Mouse (Mus musculus) lung, postnatal 0 days (tissue): ENCODE results near the gene Anpep. TPM values are rescaled to one million over a fixed set of nuclear protein-coding genes. Genes with fewer than 3 reads are reported as not detected.

Source experiments
- ATAC-seq: fragments of 200-750 bp; cut with Nextera tagmentation; 2 replicates; pipeline ENCODE4 v1.8.0; 2017; ENCODE audit warnings: moderate library complexity
- DNase-seq: peaks from one replicate; pipeline ENCODE4 v3.0.0-alpha.2; 2016; ENCODE audit warnings: low spot score
- H3K27ac ChIP-seq: fragments of 300-500 bp; sonication (generic); 2 replicates; pipeline ENCODE4 v1.5.1; 2014; ENCODE audit warnings: antibody characterized with exemption, mild to moderate bottlenecking, low read length, mixed read lengths
- H3K27me3 ChIP-seq: fragments of 300-500 bp; sonication (generic); replicated peaks from 2 replicates; pipeline ENCODE4 v1.6.1; 2014; ENCODE audit warnings: low read length, mixed read lengths; ENCODE audit not compliant: insufficient read depth
- H3K36me3 ChIP-seq: fragments of 300-500 bp; sonication (generic); 2 replicates; pipeline ENCODE4 v1.6.1; 2014; ENCODE audit warnings: low read length, mixed read lengths; ENCODE audit not compliant: insufficient read depth
- H3K4me1 ChIP-seq: fragments of 300-500 bp; sonication (generic); 2 replicates; pipeline ENCODE4 v1.6.1; 2014; ENCODE audit warnings: antibody characterized with exemption, low read depth, low read length, mixed read lengths; ENCODE audit not compliant: insufficient read depth
- H3K4me2 ChIP-seq: fragments of 300-500 bp; sonication (generic); replicated peaks from 2 replicates; pipeline ENCODE4 v1.6.1; 2014; ENCODE audit warnings: low read depth, mild to moderate bottlenecking, low read length, moderate library complexity, mixed read lengths
- H3K4me3 ChIP-seq: fragments of 300-500 bp; sonication (generic); 2 replicates; pipeline ENCODE4 v1.5.1; 2014; ENCODE audit warnings: low read depth, low read length
- H3K9ac ChIP-seq: fragments of 300-500 bp; sonication (generic); replicated peaks from 2 replicates; pipeline ENCODE4 v1.6.1; 2014; ENCODE audit warnings: low read depth, mild to moderate bottlenecking
- H3K9me3 ChIP-seq: fragments of 300-500 bp; sonication (generic); 2 replicates; pipeline ENCODE4 v1.6.1; 2016; ENCODE audit warnings: low read length, mixed read lengths
- CTCF ChIP-seq: IDR thresholded peaks from 2 replicates; pipeline ENCODE4 v1.5.1; 2016; ENCODE audit warnings: antibody characterized with exemption, mild to moderate bottlenecking
- EP300 ChIP-seq: IDR thresholded peaks from 2 replicates; pipeline ENCODE4 v1.6.1; 2016; ENCODE audit warnings: antibody characterized with exemption, mild to moderate bottlenecking, control low read depth
- WGBS: fragments of 180-500 bp; shearing (Covaris S2); extraction: QIAGEN DNeasy Blood & Tissue Kit; methylation state at CpG from one replicate; pipeline ENCODE4 v1.1.7; 2014; 5-methylcytosine and 5-hydroxymethylcytosine counted together
- polyA plus RNA-seq: library from polyadenylated mRNA; unstranded; fragments of >200 nt; fragmentation: Nextera tagmentation; extraction: Ambion mirVana; gene quantifications from 2 replicates; pipeline ENCODE4 v1.2.1, GENCODE M21; 2015

Gene Anpep
- polyA plus RNA-seq, 1 experiment from 2014 or later: 11.6 TPM

GRCm38 (mm10) chr7:79869072-79869719 is 8.3 kb upstream of the Anpep start:
- Histone ChIP-seq H3K27me3 (no peaks in the 10 kb centered on the region), H3K9ac (no peak overlapping the region), H3K36me3 (no peaks in the 10 kb centered on the region), H3K9me3 (no peaks in the 10 kb centered on the region), H3K4me3 (no peak overlapping the region), H3K4me2 (no peak overlapping the region), H3K4me1 (no peaks in the 10 kb centered on the region), H3K27ac (0 out of 2 replicates have a peak overlapping the region, but pooled peaks have one; percentile 20)
- ATAC-seq: peak; percentile 11; the same call in 1 of the 2 replicates
- WGBS: 25% methylated on average over 6 of the region's 6 CpGs
- no peak for TF ChIP-seq EP300
- TF ChIP-seq CTCF: no peak
- no peak for DNase-seq

- Histone ChIP-seq H3K36me3 (no peaks in the 10 kb centered on the region), H3K4me2 (no peak overlapping the region), H3K9me3 (no peaks in the 10 kb centered on the region), H3K27me3 (no peaks in the 10 kb centered on the region), H3K27ac (0 out of 2 replicates have a peak overlapping the region, but pooled peaks have one; percentile 20), H3K4me3 (no peak overlapping the region), H3K9ac (no peak overlapping the region), H3K4me1 (no peaks in the 10 kb centered on the region)
- ATAC-seq (peak; percentile 79), DNase-seq (peak; percentile 62)
- TF ChIP-seq CTCF: no peak
- TF ChIP-seq EP300: no peak
- 45% methylated on average over 7 of the region's 7 CpGs for WGBS
Measured at GRCm38 (mm10) chr7:79868475-79868874, 7.6 kb upstream of the Anpep start.

DNA sequence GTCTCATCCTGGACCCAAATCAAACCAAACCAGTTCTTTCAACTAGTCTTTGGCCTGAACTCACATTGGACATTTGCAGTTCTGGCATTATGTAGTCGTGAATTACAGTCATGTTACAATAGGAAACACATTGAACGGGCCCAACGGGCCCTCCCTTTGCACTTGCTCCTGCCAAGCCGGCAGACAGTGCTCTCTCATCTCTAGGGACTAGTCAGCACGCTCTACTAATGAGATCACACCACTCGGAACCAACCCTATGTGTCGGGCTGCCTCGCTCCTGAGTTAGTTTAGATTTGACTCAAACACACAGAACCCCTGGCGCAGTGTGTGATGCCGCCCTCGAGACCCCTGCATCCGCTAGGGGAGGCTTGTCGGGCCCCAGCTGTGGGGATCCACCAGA is 7.0 kb upstream of the Anpep start:
- ATAC-seq: no peak
- no peak for DNase-seq
- Histone ChIP-seq H3K9ac (no peak overlapping the region), H3K4me2 (no peak overlapping the region), H3K36me3 (no peaks in the 10 kb centered on the region), H3K27ac (no peak overlapping the region), H3K4me3 (no peak overlapping the region), H3K27me3 (no peaks in the 10 kb centered on the region), H3K4me1 (no peaks in the 10 kb centered on the region), H3K9me3 (no peaks in the 10 kb centered on the region)
- no peak for TF ChIP-seq CTCF
- no peak for TF ChIP-seq EP300
- WGBS: 68% methylated on average over 13 of the region's 13 CpGs

GRCm38 (mm10) chr7:79866294-79867000 is 5.6 kb upstream of the Anpep start:
- Histone ChIP-seq H3K4me1 (no peaks in the 10 kb centered on the region), H3K4me3 (no peak overlapping the region), H3K4me2 (no peak overlapping the region), H3K27ac (no peak overlapping the region), H3K36me3 (no peaks in the 10 kb centered on the region), H3K9ac (no peak overlapping the region), H3K9me3 (no peaks in the 10 kb centered on the region), H3K27me3 (no peaks in the 10 kb centered on the region)
- TF ChIP-seq CTCF: no peak
- TF ChIP-seq EP300: no peak
- WGBS: 83% methylated on average over 3 of the region's 3 CpGs
- ATAC-seq: no peak
- DNase-seq: no peak

GRCm38 (mm10) chr7:79861794-79862193 is 935 bp upstream of the Anpep start:
- DNase-seq: no peak
- H3K4me2 ChIP-seq: no peak overlapping the region
- no peaks in the 10 kb centered on the region for H3K9me3 ChIP-seq
- H3K27ac ChIP-seq: no peak overlapping the region
- no peaks in the 10 kb centered on the region for H3K27me3 ChIP-seq
- TF ChIP-seq CTCF: no peak
- no peak for TF ChIP-seq EP300
- 86% methylated on average over 8 of the region's 8 CpGs for WGBS
- no peak overlapping the region for H3K4me3 ChIP-seq
- H3K36me3 ChIP-seq: no peaks in the 10 kb centered on the region
- no peak for ATAC-seq
- H3K4me1 ChIP-seq: no peaks in the 10 kb centered on the region
- H3K9ac ChIP-seq: no peak overlapping the region

DNA sequence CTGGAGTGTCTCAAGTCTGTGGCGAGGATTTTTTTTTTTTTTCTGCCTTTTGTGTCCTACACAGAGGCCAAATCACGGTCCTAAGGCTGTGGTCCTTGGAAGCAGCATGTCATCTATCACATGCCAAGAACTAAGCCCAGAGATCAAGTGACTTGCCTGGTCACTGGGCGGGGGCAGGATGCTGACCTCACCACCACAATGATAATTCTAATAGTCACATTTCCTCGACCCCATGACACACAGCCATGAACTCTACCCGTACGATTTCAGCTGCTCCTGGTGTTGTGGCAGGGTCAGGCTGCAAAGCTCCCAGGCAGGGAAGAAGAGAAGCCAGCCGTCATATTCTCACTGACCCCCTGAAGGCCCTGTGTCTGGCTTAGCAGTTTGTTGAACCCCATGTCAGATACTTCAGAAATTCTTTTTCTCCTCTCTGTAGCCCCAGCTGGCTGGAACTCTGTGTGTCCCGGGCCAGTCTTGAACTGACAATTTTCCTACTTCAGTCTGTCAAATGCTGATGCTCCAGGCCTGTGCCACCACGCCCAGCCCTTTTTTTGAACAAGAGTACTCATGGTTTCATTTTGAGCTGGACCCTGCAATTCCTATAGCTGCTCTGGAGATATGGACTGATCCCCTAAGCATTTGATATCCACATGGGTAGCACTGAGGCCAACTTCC is 1.8 kb downstream of the Anpep start:
- DNase-seq: peak; percentile 24
- WGBS: 59% methylated on average over 9 of the region's 9 CpGs

More for the DNA sequence above, 1.8 kb downstream of the Anpep start:
- H3K36me3 ChIP-seq: no peaks in the 10 kb centered on the region
- no peaks in the 10 kb centered on the region for H3K4me1 ChIP-seq
- H3K27me3 ChIP-seq: no peaks in the 10 kb centered on the region
- no peaks in the 10 kb centered on the region for H3K9me3 ChIP-seq
- TF ChIP-seq CTCF (no peak), EP300 (no peak)
- ATAC-seq: no peak
- H3K4me2 ChIP-seq: no peak overlapping the region
- H3K9ac ChIP-seq: no peak overlapping the region
- H3K4me3 ChIP-seq: no peak overlapping the region
- H3K27ac ChIP-seq: no peak overlapping the region
